Mouse (Mus musculus) mouse trophoblast stem cell (cell line): Measurements from ENCODE around the gene Gm960.

Source experiments
- in situ Hi-C, 2 experiments: fragments of 300-500 bp; cut with MseI, MboI; formaldehyde crosslinking; loops; 2 replicates in 1 of 2; 3 replicates in 1 of 2; pipeline ENCODE4 v1.15.1; 2025

Gm960 gene

GRCm38 (mm10) chr19:4698205-4698677 is at the start of gene Gm960:
TSS of gene Gm960 (minus strand) at chr19:4698668.
- in situ Hi-C loops, result no loop called here

- in situ Hi-C loops, result no loop called here
These were observed 49.3 kb upstream of the Gm960 start for GRCm38 (mm10) chr19:4747631-4748312.

GRCm38 (mm10) chr19:4746611-4747010 is 48.1 kb upstream of the Gm960 start:
- in situ Hi-C loops, result no loop called here

GRCm38 (mm10) chr19:4745681-4746080 is 47.2 kb upstream of the Gm960 start:
- in situ Hi-C loops, result no loop called here

GRCm38 (mm10) chr19:4745057-4745456 is 46.6 kb upstream of the Gm960 start:
- in situ Hi-C loops, result no loop called here

GRCm38 (mm10) chr19:4744026-4744425 is 45.6 kb upstream of the Gm960 start:
- in situ Hi-C loops, result loop anchor here in 1 of 2 experiments (5.0 kb wide), 1 partner anchor 102 kb away; no protein-coding TSS in a partner anchor

- in situ Hi-C loops, result loop anchor here in 1 of 2 experiments (5.0 kb wide), 1 partner anchor 101 kb away; no protein-coding TSS in a partner anchor
These were observed 45.1 kb upstream of the Gm960 start for GRCm38 (mm10) chr19:4743524-4743923.

GRCm38 (mm10) chr19:4742229-4742628 is 43.8 kb upstream of the Gm960 start:
- in situ Hi-C loops, result loop anchor here in 1 of 2 experiments (5.0 kb wide), 1 partner anchor 100 kb away; no protein-coding TSS in a partner anchor

- in situ Hi-C loops, result loop anchor here in 1 of 2 experiments (5.0 kb wide), 1 partner anchor 99 kb away; no protein-coding TSS in a partner anchor
These were observed 43.0 kb upstream of the Gm960 start for GRCm38 (mm10) chr19:4741482-4741881.

- in situ Hi-C loops, result loop anchor here (5.0 kb wide), 1 partner anchor 97 kb away; no protein-coding TSS in a partner anchor
These were observed 41.3 kb upstream of the Gm960 start for GRCm38 (mm10) chr19:4739762-4740161.

GRCm38 (mm10) chr19:4739053-4739452 is 40.6 kb upstream of the Gm960 start:
- in situ Hi-C loops, result loop anchor here in 1 of 2 experiments (5.0 kb wide), 1 partner anchor 97 kb away; no protein-coding TSS in a partner anchor

- in situ Hi-C loops, result loop anchor here in 1 of 2 experiments (5.0 kb wide), 1 partner anchor 96 kb away; no protein-coding TSS in a partner anchor
These were observed 39.4 kb upstream of the Gm960 start for GRCm38 (mm10) chr19:4737866-4738265.

- in situ Hi-C loops, result no loop called here
These were observed 34.6 kb upstream of the Gm960 start for GRCm38 (mm10) chr19:4733052-4733451.

GRCm38 (mm10) chr19:4729186-4729585 is 30.7 kb upstream of the Gm960 start:
- in situ Hi-C loops, result no loop called here

GRCm38 (mm10) chr19:4720671-4721244 is 22.3 kb upstream of the Gm960 start:
- in situ Hi-C loops, result no loop called here

- in situ Hi-C loops, result no loop called here
These were observed 21.6 kb upstream of the Gm960 start for GRCm38 (mm10) chr19:4720112-4720511.

GRCm38 (mm10) chr19:4719351-4719764 is 20.9 kb upstream of the Gm960 start:
- in situ Hi-C loops, result no loop called here

GRCm38 (mm10) chr19:4718716-4719115 is 20.2 kb upstream of the Gm960 start:
- in situ Hi-C loops, result no loop called here

- in situ Hi-C loops, result no loop called here
These were observed 18.8 kb upstream of the Gm960 start for GRCm38 (mm10) chr19:4717281-4717680.

- in situ Hi-C loops, result no loop called here
These were observed 18.3 kb upstream of the Gm960 start for GRCm38 (mm10) chr19:4716756-4717155.

GRCm38 (mm10) chr19:4713886-4714285 is 15.4 kb upstream of the Gm960 start:
- in situ Hi-C loops, result no loop called here

GRCm38 (mm10) chr19:4712781-4713526 is 14.5 kb upstream of the Gm960 start:
- in situ Hi-C loops, result no loop called here
